Mouse (Mus musculus) fibroblast of lung, adult 2 months (primary cell): ENCODE measurements around the gene Gm45234.
A peak's percentile ranks its signal among the peaks of the same experiment; 100 is the strongest.

Experiments used
- DNase-seq: peaks from one replicate; pipeline ENCODE4 v3.0.0-alpha.2; 2011; ENCODE audit warnings: low read depth

The Gm45234 gene

GRCm38 (mm10) chr6:124739231-124739796, 16.5 kb downstream of the Gm45234 start:
- no peak for DNase-seq

GRCm38 (mm10) chr6:124738511-124739023, 17.3 kb downstream of the Gm45234 start, which contains the start of gene Ptpn6:
Gene Ptpn6 (minus strand): TSS chr6:124738714.
- DNase-seq, result no peak

- DNase-seq, result no peak
Observed at GRCm38 (mm10) chr6:124737040-124737439, 18.8 kb downstream of the Gm45234 start.

GRCm38 (mm10) chr6:124734417-124734816, 21.4 kb downstream of the Gm45234 start:
- DNase-seq, result no peak

GRCm38 (mm10) chr6:124732476-124733370, 23.1 kb downstream of the Gm45234 start:
- no peak for DNase-seq

GRCm38 (mm10) chr6:124731038-124731437, 24.8 kb downstream of the Gm45234 start:
- DNase-seq, result no peak

GRCm38 (mm10) chr6:124729850-124730705, 25.7 kb downstream of the Gm45234 start:
- no peak for DNase-seq

GRCm38 (mm10) chr6:124728621-124729020, 27.2 kb downstream of the Gm45234 start:
- no peak for DNase-seq

- no peak for DNase-seq
Observed at GRCm38 (mm10) chr6:124724472-124724871, 31.3 kb downstream of the Gm45234 start.

GRCm38 (mm10) chr6:124723541-124723940, 32.3 kb downstream of the Gm45234 start:
- DNase-seq, result no peak

- no peak for DNase-seq
Observed at GRCm38 (mm10) chr6:124722876-124723473, 32.8 kb downstream of the Gm45234 start.

- DNase-seq, result no peak
Observed at GRCm38 (mm10) chr6:124720904-124721303, 34.9 kb downstream of the Gm45234 start.

GRCm38 (mm10) chr6:124719354-124719978, 36.4 kb downstream of the Gm45234 start:
- DNase-seq, result no peak

- no peak for DNase-seq
Observed at GRCm38 (mm10) chr6:124718703-124719102, 37.1 kb downstream of the Gm45234 start.

GRCm38 (mm10) chr6:124717968-124718367, 37.9 kb downstream of the Gm45234 start:
- no peak for DNase-seq

- DNase-seq, result no peak
Observed at GRCm38 (mm10) chr6:124716864-124717490, 38.8 kb downstream of the Gm45234 start.

- no peak for DNase-seq
Observed at GRCm38 (mm10) chr6:124712918-124713317, 42.9 kb downstream of the Gm45234 start.

- DNase-seq, result peak; percentile 94
Observed at GRCm38 (mm10) chr6:124711824-124712782, 43.7 kb downstream of the Gm45234 start, which contains the start of the genes Emg1 and Phb2. Gene Emg1 (minus strand): TSS chr6:124712178. Gene Phb2 (plus strand): TSS chr6:124712336.

GRCm38 (mm10) chr6:124708289-124708889, 47.4 kb downstream of the Gm45234 start:
- no peak for DNase-seq
